Mouse (Mus musculus): ENCODE measurements around the gene Hmgn2. TPM values are rescaled to one million over a fixed set of nuclear protein-coding genes. Genes with fewer than 3 reads are reported as not detected.

Hmgn2 gene
- total RNA-seq, 1 experiment: 205 TPM

- DNase-seq (ENCODE audit: low read depth, low spot score): peak; percentile 86
- TF ChIP-seq ZNF384 (IDR thresholded peaks at IDR 0.05; ENCODE audit: low read depth, low read length) (no peak), HCFC1 (IDR thresholded peaks at IDR 0.05; ENCODE audit: borderline replicate concordance, insufficient read depth, low read length) (no peak), ZC3H11A (IDR thresholded peaks at IDR 0.05; ENCODE audit: borderline replicate concordance, low read depth, low read length) (no peak), MAFK (IDR thresholded peaks at IDR 0.05; ENCODE audit: insufficient read depth, low read depth, low read length) (no peak), CHD2 (IDR thresholded peaks at IDR 0.05; ENCODE audit: low read depth, low read length) (no peak)
- peaks cover 29% of the 10 kb centered on the region for H3K36me3 ChIP-seq (ENCODE audit: control insufficient read depth, insufficient read depth, low read length, poor library complexity, severe bottlenecking)
- no peaks in the 10 kb centered on the region for H3K9me3 ChIP-seq (ENCODE audit: control insufficient read depth, insufficient read depth, low read depth, low read length)
- in situ Hi-C loops (cut with MboI; ENCODE audit: low sequenced_read_pairs in 2 of 2, unreplicated experiment in 2 of 2): no loop called here
- peak overlapping the region; percentile 99 for H3K9ac ChIP-seq (ENCODE audit: insufficient read depth, low read depth, low read length, poor library complexity, severe bottlenecking)
- H3K27ac ChIP-seq (ENCODE audit: insufficient read depth, low read depth, low read length, poor library complexity, severe bottlenecking): peak overlapping the region; percentile 100
- peaks cover 2 to 21% of the 10 kb centered on the region in 2 experiments; a peak in 2 of 4 replicates for H3K4me1 ChIP-seq (ENCODE audit: control insufficient read depth in 2 of 2, insufficient read depth in 2 of 2, low read length in 2 of 2, poor library complexity in 1 of 2)
- peak overlapping the region; percentile 76 to 92 for H3K4me3 ChIP-seq (ENCODE audit: insufficient read depth in 1 of 2, low read depth in 1 of 2, low read length in 2 of 2, poor library complexity in 1 of 2, severe bottlenecking in 1 of 2)
Measured at GRCm38 (mm10) chr4:133967138-133967865, 1.1 kb downstream of the Hmgn2 start.

DNA sequence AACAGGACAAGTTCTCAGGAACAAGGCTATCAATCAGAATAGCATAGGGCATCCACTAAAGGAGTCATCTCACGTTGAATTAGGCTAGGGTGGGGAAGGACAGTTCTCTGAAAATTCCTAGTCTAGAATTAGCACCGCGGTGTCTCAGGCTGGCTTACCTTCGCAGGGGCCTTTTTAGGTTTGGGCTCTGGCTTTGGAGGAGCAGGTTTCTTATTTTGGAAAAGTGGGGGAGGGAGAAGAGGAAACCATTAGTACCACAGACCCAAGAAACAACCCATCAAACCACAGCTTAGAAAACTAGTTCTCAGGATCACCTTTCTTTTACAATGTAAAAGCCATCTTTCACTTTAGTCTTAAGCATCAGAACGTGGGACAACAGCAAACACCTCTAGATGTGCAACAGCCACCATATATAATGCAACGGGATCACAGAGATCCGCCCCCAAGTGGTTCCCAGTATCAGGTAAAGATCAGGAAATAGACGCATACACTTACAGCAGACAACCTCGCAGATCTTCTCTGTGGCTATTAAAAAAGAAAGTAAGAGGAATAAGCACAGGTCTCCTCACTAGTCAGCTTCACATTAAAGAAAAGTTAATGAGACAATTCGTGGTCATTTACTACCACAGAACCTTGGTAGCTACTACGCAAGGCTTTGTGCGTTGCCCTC lies 2.0 kb downstream of the Hmgn2 start:
- no peak for DNase-seq (ENCODE audit: low read depth, low spot score)
- peak overlapping the region; percentile 76 to 92 for H3K4me3 ChIP-seq (ENCODE audit: insufficient read depth in 1 of 2, low read depth in 1 of 2, low read length in 2 of 2, poor library complexity in 1 of 2, severe bottlenecking in 1 of 2)
- no peak for TF ChIP-seq CHD2 (IDR thresholded peaks at IDR 0.05; ENCODE audit: low read depth, low read length)
- no peak for TF ChIP-seq ZNF384 (IDR thresholded peaks at IDR 0.05; ENCODE audit: low read depth, low read length)
- no peak for TF ChIP-seq HCFC1 (IDR thresholded peaks at IDR 0.05; ENCODE audit: borderline replicate concordance, insufficient read depth, low read length)
- no peak for TF ChIP-seq MAFK (IDR thresholded peaks at IDR 0.05; ENCODE audit: insufficient read depth, low read depth, low read length)
- no peak for TF ChIP-seq ZC3H11A (IDR thresholded peaks at IDR 0.05; ENCODE audit: borderline replicate concordance, low read depth, low read length)
- H3K9ac ChIP-seq (ENCODE audit: insufficient read depth, low read depth, low read length, poor library complexity, severe bottlenecking): peak overlapping the region; percentile 66
- in situ Hi-C loops (cut with MboI; ENCODE audit: low sequenced_read_pairs in 2 of 2, unreplicated experiment in 2 of 2): no loop called here
- peaks cover 23% of the 10 kb centered on the region for H3K36me3 ChIP-seq (ENCODE audit: control insufficient read depth, insufficient read depth, low read length, poor library complexity, severe bottlenecking)
- H3K4me1 ChIP-seq (ENCODE audit: control insufficient read depth in 2 of 2, insufficient read depth in 2 of 2, low read length in 2 of 2, poor library complexity in 1 of 2): peaks cover 2 to 21% of the 10 kb centered on the region in 2 experiments; a peak in 2 of 4 replicates
- H3K27ac ChIP-seq (ENCODE audit: insufficient read depth, low read depth, low read length, poor library complexity, severe bottlenecking): peak overlapping the region; percentile 49; the same call in 1 of the 2 replicates
- no peaks in the 10 kb centered on the region for H3K9me3 ChIP-seq (ENCODE audit: control insufficient read depth, insufficient read depth, low read depth, low read length)

GRCm38 (mm10) chr4:133962566-133962965 lies 5.9 kb downstream of the Hmgn2 start:
- TF ChIP-seq HCFC1 (IDR thresholded peaks at IDR 0.05; ENCODE audit: borderline replicate concordance, insufficient read depth, low read length): no peak
- no peak for TF ChIP-seq ZC3H11A (IDR thresholded peaks at IDR 0.05; ENCODE audit: borderline replicate concordance, low read depth, low read length)
- Histone ChIP-seq H3K4me3 (ENCODE audit: insufficient read depth in 1 of 2, low read depth in 1 of 2, low read length in 2 of 2, poor library complexity in 1 of 2, severe bottlenecking in 1 of 2) (no peak overlapping the region), H3K9me3 (ENCODE audit: control insufficient read depth, insufficient read depth, low read depth, low read length) (no peaks in the 10 kb centered on the region), H3K36me3 (ENCODE audit: control insufficient read depth, insufficient read depth, low read length, poor library complexity, severe bottlenecking) (peaks cover 29% of the 10 kb centered on the region), H3K27ac (ENCODE audit: insufficient read depth, low read depth, low read length, poor library complexity, severe bottlenecking) (no peak overlapping the region), H3K4me1 (ENCODE audit: control insufficient read depth in 2 of 2, insufficient read depth in 2 of 2, low read length in 2 of 2, poor library complexity in 1 of 2) (peaks cover 0 to 2% of the 10 kb centered on the region in 2 experiments; a peak in 2 of 4 replicates), H3K9ac (ENCODE audit: insufficient read depth, low read depth, low read length, poor library complexity, severe bottlenecking) (no peak overlapping the region)
- no peak for DNase-seq (ENCODE audit: low read depth, low spot score)
- in situ Hi-C loops (cut with MboI; ENCODE audit: low sequenced_read_pairs in 2 of 2, unreplicated experiment in 2 of 2): no loop called here

- no peak for TF ChIP-seq ZC3H11A (IDR thresholded peaks at IDR 0.05; ENCODE audit: borderline replicate concordance, low read depth, low read length)
- no peak for TF ChIP-seq ZNF384 (IDR thresholded peaks at IDR 0.05; ENCODE audit: low read depth, low read length)
- no peak for TF ChIP-seq HCFC1 (IDR thresholded peaks at IDR 0.05; ENCODE audit: borderline replicate concordance, insufficient read depth, low read length)
- no peak for TF ChIP-seq CHD2 (IDR thresholded peaks at IDR 0.05; ENCODE audit: low read depth, low read length)
- no peak for TF ChIP-seq MAFK (IDR thresholded peaks at IDR 0.05; ENCODE audit: insufficient read depth, low read depth, low read length)
- Histone ChIP-seq H3K36me3 (ENCODE audit: control insufficient read depth, insufficient read depth, low read length, poor library complexity, severe bottlenecking) (peaks cover 18% of the 10 kb centered on the region), H3K9ac (ENCODE audit: insufficient read depth, low read depth, low read length, poor library complexity, severe bottlenecking) (peak overlapping the region; percentile 8; the same call in 1 of the 2 replicates), H3K4me1 (ENCODE audit: control insufficient read depth in 2 of 2, insufficient read depth in 2 of 2, low read length in 2 of 2, poor library complexity in 1 of 2) (peaks cover 2 to 5% of the 10 kb centered on the region in 2 experiments; a peak in 2 of 4 replicates), H3K27ac (ENCODE audit: insufficient read depth, low read depth, low read length, poor library complexity, severe bottlenecking) (no peak overlapping the region), H3K9me3 (ENCODE audit: control insufficient read depth, insufficient read depth, low read depth, low read length) (no peaks in the 10 kb centered on the region), H3K4me3 (ENCODE audit: insufficient read depth in 1 of 2, low read depth in 1 of 2, low read length in 2 of 2, poor library complexity in 1 of 2, severe bottlenecking in 1 of 2) (0 out of 4 replicates have a peak overlapping the region, but pooled peaks of 1 of the 2 experiments have one; percentile 19)
- DNase-seq (ENCODE audit: low read depth, low spot score): no peak
- in situ Hi-C loops (cut with MboI; ENCODE audit: low sequenced_read_pairs in 2 of 2, unreplicated experiment in 2 of 2): no loop called here
Measured at GRCm38 (mm10) chr4:133958884-133959283, 9.6 kb downstream of the Hmgn2 start.
